Mouse (Mus musculus) left cerebral cortex, adult 9 months (tissue): ENCODE measurements at regions not wholly inside any gene's neighbourhood (a gene's known extent, or its start where the extent isn't known, plus 50 kb on each side); places are given as distances from the start of the nearest gene placed in this dataset.

Experiments
- DNase-seq, 2 experiments: peaks; one replicate each; pipeline ENCODE4 v3.0.0; 2022; ENCODE audit warnings: low spot score in 2 of 2

DNA sequence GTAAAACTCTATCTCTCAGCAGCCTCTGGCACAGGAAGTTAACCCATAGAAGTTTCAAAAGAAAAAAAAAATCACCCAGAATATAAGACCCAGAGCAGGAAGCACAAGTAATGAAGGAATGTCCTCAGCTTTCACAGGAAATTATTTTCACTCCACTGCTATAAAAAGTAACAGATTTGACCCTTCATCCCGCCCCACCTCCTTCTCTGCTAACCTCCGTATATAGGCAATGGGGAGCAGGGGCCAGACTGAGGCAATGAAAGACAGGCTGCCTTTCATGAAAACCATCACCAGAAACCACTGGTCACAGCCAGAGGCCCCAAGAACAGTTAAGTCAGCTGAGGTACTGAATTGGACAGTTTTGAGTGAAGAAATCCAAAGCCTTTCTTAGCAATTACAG, 654.9 kb downstream of the Gsdmc2 start:
- no peak for DNase-seq

- no peak for DNase-seq
Measured at GRCm38 (mm10) chr15:63171003-63171402, 674.0 kb downstream of the Gsdmc2 start.

GRCm38 (mm10) chr15:63170171-63170570, 674.8 kb downstream of the Gsdmc2 start:
- DNase-seq = no peak

- no peak for DNase-seq
Measured at GRCm38 (mm10) chr15:63166411-63166810, 678.6 kb downstream of the Gsdmc2 start.

- DNase-seq = no peak
Measured at GRCm38 (mm10) chr15:63163550-63164279, 681.3 kb downstream of the Gsdmc2 start.

DNA sequence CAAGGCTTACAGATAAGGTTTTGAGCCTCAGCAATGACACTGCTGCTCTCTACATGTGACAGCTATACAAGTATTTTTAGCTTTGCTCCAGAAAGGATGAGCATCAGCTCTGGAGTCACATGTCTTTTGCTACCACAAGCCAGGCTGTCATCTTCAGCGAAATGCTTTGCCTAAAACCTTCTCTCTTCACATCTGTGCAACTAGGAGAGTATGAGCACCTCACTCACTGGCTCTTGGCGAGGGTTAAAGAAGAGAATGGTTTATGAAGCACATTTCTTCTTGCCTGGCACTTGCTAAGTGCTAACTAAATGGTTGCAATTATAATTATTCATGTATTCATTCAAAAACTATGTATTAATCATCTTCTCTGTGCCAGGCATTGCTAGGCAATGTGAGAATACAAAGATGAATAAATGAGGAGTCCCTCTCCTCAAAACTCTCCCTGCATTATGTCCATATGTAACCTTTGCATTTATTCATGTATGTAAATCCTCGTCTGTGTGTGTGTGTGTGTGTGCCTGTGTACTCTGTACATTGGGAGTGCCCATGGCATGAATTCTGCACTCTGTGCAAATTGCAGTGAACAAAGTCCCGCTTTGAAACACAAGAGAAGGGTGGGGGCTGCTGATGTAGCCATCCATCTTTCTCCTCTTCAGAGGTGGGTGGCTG, 682.0 kb downstream of the Gsdmc2 start:
- DNase-seq = peak; percentile 5 to 59

DNA sequence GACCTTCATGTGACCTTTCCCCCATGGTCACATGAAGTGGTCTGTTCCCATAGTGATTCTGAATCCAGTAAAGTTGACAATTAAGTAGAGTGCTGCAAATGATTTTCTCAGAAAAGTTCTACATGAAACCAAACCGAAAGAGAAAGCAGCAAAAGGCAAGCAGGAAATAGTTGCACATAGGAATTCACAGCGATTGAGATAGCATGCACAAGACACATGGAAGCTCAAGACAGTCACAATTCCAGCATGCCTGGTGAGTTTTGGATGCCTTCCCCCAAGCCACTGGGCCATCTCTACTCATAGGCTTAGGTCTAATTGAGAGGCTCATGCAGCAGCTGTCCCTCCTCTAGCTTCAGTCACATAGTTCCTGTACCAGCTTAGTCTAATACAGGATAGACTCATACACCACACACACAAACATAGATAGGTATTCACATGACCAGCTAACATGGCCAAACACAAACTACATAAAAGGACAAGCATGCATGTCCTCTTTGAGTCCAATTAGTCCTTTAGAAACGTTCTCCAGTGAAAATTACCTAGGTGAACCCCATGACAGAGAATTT, 721.8 kb downstream of the Gsdmc2 start:
- no peak for DNase-seq

DNA sequence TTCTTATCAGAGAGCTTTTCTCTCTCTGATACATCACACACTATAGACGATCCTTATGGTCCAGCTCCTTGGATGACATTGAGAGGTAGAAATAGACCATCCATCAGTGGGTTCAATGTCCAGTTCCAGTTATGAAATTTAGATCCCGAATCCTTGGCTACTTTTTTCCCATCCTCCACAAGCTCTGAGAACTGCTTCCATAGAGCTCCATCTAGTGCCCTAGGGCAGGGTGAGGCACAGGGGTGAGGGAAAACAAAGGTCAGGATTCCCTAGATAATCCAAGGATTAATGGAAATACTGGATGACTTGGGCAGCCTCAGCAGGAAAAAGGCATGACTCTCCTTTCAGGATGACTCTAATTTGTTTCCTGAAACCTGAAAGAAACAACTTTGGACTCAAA, 732.1 kb downstream of the Gsdmc2 start:
- DNase-seq = no peak

GRCm38 (mm10) chr15:63100093-63100492, 744.9 kb downstream of the Gsdmc2 start:
- no peak for DNase-seq

DNA sequence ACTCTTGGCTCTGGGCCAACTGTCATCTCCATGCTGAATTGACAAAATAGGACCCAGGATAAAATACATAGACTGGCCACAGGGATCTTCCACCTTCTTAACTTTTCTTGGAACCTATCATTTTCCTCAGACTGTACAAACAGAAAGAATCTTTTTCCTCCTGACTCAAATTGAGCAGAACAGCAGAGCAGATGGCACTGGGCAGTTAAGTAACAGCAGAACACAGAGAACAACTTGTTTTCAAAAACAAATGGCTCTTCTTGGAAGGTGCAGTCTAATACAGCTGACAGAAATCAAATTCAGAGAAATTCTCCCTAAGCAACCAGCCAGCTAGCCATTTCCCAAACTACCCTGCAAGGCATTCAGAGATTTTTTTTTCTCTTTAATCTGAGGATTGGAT, 763.0 kb downstream of the Gsdmc2 start:
- peak in 1 of 2 experiments; percentile 25 for DNase-seq

- DNase-seq = no peak
Measured at GRCm38 (mm10) chr15:63079825-63080224, 765.2 kb downstream of the Gsdmc2 start.

DNA sequence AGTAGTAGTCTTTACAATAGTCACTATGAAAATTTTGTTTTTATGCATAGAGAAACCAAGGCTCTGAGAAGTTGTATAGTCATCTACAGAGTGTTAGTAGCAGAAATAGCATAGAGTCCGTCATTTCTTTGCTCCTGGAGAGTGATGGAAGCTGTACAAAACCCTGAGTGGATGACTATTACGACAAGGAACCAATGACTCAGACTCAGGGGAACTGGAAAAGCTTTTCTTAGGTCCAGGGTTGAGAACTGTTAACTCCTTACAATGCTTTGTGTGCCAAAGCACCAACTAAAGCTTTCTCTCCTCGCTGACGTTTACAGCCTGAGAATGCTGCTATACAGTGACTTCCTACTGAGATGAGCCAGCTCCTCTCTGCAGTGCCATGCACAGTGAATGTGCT, 773.1 kb downstream of the Gsdmc2 start:
- no peak for DNase-seq

- no peak for DNase-seq
Measured at GRCm38 (mm10) chr15:63067126-63067525, 777.9 kb downstream of the Gsdmc2 start.

- no peak for DNase-seq
Measured at GRCm38 (mm10) chr15:63066020-63066439, 778.9 kb downstream of the Gsdmc2 start.

DNA sequence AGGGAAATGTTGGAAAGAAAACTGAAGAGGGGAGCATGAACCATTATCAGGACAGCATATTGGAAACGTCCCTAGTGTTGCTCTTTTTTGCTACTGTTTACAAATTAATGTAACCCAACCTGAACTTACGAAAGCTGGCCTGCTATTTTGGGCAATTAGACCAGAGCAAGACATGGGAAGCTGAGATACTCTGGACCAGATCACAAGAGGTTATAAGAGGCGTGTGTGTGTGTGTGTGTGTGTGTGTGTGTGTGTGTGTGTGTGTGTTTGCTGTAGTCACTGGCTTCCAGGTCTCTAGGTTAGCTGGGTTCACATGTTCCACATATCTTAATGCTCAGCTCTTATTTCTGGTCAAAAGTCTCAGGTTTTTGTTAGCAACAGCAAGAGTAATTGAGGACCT, 783.1 kb downstream of the Gsdmc2 start:
- no peak for DNase-seq

DNA sequence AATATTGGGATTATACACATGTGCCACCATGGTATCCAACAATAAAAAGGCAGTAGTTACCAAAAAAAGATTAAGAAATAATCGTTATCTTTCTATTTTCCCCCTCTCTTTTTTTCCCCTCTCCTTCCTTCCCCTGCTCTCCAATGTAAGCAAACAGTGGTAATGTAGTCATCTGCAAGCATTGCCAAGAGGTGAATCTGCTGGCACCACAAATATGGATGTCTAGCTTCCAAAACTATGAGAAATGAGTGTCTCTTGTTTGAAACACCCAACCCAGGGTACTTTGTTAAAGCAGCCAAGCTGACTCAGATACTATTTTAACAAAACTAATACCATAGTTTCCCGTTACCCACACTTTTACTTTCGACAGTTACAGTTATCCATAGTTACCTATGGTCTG, 784.2 kb downstream of the Gsdmc2 start:
- no peak for DNase-seq

GRCm38 (mm10) chr15:63052570-63053255, 792.3 kb downstream of the Gsdmc2 start:
- no peak for DNase-seq

- no peak for DNase-seq
Measured at GRCm38 (mm10) chr15:63050033-63050432, 794.9 kb downstream of the Gsdmc2 start.

- DNase-seq = no peak
Measured at GRCm38 (mm10) chr15:63042367-63042766, 802.6 kb downstream of the Gsdmc2 start.

GRCm38 (mm10) chr15:63036241-63036640, 808.7 kb downstream of the Gsdmc2 start:
- peak in 1 of 2 experiments; percentile 26 for DNase-seq

GRCm38 (mm10) chr15:63020826-63021225, 824.2 kb downstream of the Gsdmc2 start:
- DNase-seq = no peak

GRCm38 (mm10) chr15:63017966-63018365, 827.0 kb downstream of the Gsdmc2 start:
- no peak for DNase-seq
